Mouse (Mus musculus) hindbrain, postnatal 0 days (tissue): ENCODE measurements at regions not wholly inside any gene's neighbourhood (a gene's known extent, or its start where the extent isn't known, plus 50 kb on each side); places are given as distances from the start of the nearest gene placed in this dataset.

Source experiments
- ATAC-seq: fragments of 200-750 bp; cut with Nextera tagmentation; 2 replicates; pipeline ENCODE4 v1.8.0; 2017; ENCODE audit warnings: mild to moderate bottlenecking, moderate TSS enrichment, moderate library complexity
- DNase-seq: peaks from one replicate; pipeline ENCODE4 v3.0.0-alpha.2; 2015; ENCODE audit warnings: low spot score
- H3K27ac ChIP-seq: fragments of 300-500 bp; sonication (generic); 2 replicates; pipeline ENCODE4 v1.5.1; 2014; ENCODE audit warnings: mild to moderate bottlenecking
- H3K27me3 ChIP-seq: fragments of 300-500 bp; sonication (generic); 2 replicates; pipeline ENCODE4 v1.6.1; 2014; ENCODE audit warnings: low read length, mixed read lengths; ENCODE audit not compliant: insufficient read depth
- H3K36me3 ChIP-seq: fragments of 300-500 bp; sonication (generic); 2 replicates; pipeline ENCODE4 v1.6.1; 2014; ENCODE audit warnings: low read length, mixed read lengths; ENCODE audit not compliant: insufficient read depth
- H3K4me1 ChIP-seq: fragments of 300-500 bp; sonication (generic); 2 replicates; pipeline ENCODE4 v1.6.1; 2014; ENCODE audit warnings: antibody characterized with exemption, low read length, mixed read lengths; ENCODE audit not compliant: insufficient read depth
- H3K4me2 ChIP-seq: fragments of 300-500 bp; sonication (generic); 2 replicates; pipeline ENCODE4 v1.6.1; 2014; ENCODE audit warnings: low read depth, mild to moderate bottlenecking, low read length, moderate library complexity, mixed read lengths
- H3K4me3 ChIP-seq: fragments of 300-500 bp; sonication (generic); 2 replicates; pipeline ENCODE4 v1.5.1; 2014; ENCODE audit warnings: low read length
- H3K9ac ChIP-seq: fragments of 300-500 bp; sonication (generic); replicated peaks from 2 replicates; pipeline ENCODE4 v1.6.1; 2014; ENCODE audit warnings: mild to moderate bottlenecking, low read length, moderate library complexity, mixed read lengths
- H3K9me3 ChIP-seq: fragments of 300-500 bp; sonication (generic); 2 replicates; pipeline ENCODE4 v1.6.1; 2016; ENCODE audit warnings: low read length, mixed read lengths
- CTCF ChIP-seq: IDR thresholded peaks from 2 replicates; pipeline ENCODE4 v1.5.1; 2016; ENCODE audit warnings: antibody characterized with exemption, control low read depth, low read depth
- WGBS: fragments of 180-500 bp; shearing (Covaris S2); extraction: QIAGEN DNeasy Blood & Tissue Kit; methylation state at CpG from one replicate; pipeline ENCODE4 v1.1.7; 2014; 5-methylcytosine and 5-hydroxymethylcytosine counted together

DNA sequence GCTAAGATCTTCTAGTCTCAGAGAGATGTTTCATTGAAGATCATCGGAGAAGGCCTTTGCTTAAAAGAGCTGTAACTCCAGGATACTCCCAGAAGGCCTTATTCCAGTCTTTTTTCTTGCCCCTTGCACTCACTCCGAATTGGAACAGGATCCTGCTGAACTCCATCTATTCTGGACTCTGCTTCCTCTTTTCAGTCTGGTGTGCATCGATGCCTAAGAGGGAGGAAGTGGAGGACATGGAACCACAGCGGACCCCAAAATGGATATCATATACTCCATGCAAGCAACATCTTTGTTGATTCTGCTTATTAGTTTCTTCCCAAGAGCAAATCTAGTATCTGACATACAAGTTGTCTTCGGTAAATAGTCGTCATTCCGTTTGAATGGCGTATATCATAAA is 183.6 kb upstream of the Palmd start:
- 94% methylated on average over 8 of the region's 8 CpGs for WGBS

GRCm38 (mm10) chr3:117147414-117147813 is 178.6 kb upstream of the Palmd start:
- WGBS, result 85% methylated on average over 2 of the region's 2 CpGs
- no peak for ATAC-seq

More for the DNA sequence above, 183.6 kb upstream of the Palmd start:
- Histone ChIP-seq H3K9ac (no peak overlapping the region), H3K4me2 (no peak overlapping the region), H3K9me3 (no peaks in the 10 kb centered on the region), H3K27ac (no peak overlapping the region), H3K4me3 (no peak overlapping the region), H3K4me1 (no peaks in the 10 kb centered on the region), H3K36me3 (no peaks in the 10 kb centered on the region), H3K27me3 (no peaks in the 10 kb centered on the region)
- ATAC-seq (no peak), DNase-seq (no peak)
- TF ChIP-seq CTCF, result no peak

DNA sequence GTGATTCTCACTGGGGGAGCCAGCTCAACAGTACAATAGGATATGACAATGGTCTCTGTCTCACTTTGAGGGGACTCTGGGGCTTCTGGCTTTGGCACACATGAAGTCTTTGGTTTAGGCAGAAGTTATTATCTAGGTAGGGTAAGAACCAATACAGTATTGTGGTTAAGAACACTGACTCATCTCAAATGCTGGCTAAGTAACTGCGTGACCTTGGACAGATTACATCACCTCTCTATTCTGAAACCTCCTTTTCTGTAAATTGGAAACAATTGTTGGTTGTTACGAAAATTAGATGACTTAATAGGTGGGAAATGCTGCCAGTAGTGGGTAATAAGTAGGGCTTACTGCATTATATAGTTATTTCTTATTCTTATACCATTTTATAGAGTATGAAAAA is 171.0 kb upstream of the Palmd start:
- Histone ChIP-seq H3K4me3 (no peak overlapping the region), H3K27ac (no peak overlapping the region), H3K9me3 (no peaks in the 10 kb centered on the region), H3K9ac (no peak overlapping the region), H3K4me2 (no peak overlapping the region), H3K36me3 (no peaks in the 10 kb centered on the region), H3K4me1 (no peaks in the 10 kb centered on the region), H3K27me3 (no peaks in the 10 kb centered on the region)
- DNase-seq, result no peak
- WGBS, result 86% methylated on average over 2 of the region's 2 CpGs
- TF ChIP-seq CTCF, result no peak
- ATAC-seq, result no peak

More at GRCm38 (mm10) chr3:117147414-117147813, 178.6 kb upstream of the Palmd start:
- Histone ChIP-seq H3K27me3 (no peaks in the 10 kb centered on the region), H3K9me3 (no peaks in the 10 kb centered on the region), H3K27ac (no peak overlapping the region), H3K4me3 (no peak overlapping the region), H3K4me1 (no peaks in the 10 kb centered on the region), H3K4me2 (no peak overlapping the region), H3K36me3 (no peaks in the 10 kb centered on the region), H3K9ac (no peak overlapping the region)
- no peak for TF ChIP-seq CTCF
- DNase-seq, result no peak

- 64% methylated on average over 7 of the region's 7 CpGs for WGBS
- no peak overlapping the region for H3K4me2 ChIP-seq
- DNase-seq (peak; percentile 7), ATAC-seq (no peak)
- no peaks in the 10 kb centered on the region for H3K4me1 ChIP-seq
- no peak overlapping the region for H3K9ac ChIP-seq
- H3K27me3 ChIP-seq, result no peaks in the 10 kb centered on the region
- H3K9me3 ChIP-seq, result no peaks in the 10 kb centered on the region
- no peak for TF ChIP-seq CTCF
- H3K27ac ChIP-seq, result no peak overlapping the region
- H3K4me3 ChIP-seq, result no peak overlapping the region
- H3K36me3 ChIP-seq, result no peaks in the 10 kb centered on the region
Measured at GRCm38 (mm10) chr3:117138720-117139119, 169.9 kb upstream of the Palmd start.

DNA sequence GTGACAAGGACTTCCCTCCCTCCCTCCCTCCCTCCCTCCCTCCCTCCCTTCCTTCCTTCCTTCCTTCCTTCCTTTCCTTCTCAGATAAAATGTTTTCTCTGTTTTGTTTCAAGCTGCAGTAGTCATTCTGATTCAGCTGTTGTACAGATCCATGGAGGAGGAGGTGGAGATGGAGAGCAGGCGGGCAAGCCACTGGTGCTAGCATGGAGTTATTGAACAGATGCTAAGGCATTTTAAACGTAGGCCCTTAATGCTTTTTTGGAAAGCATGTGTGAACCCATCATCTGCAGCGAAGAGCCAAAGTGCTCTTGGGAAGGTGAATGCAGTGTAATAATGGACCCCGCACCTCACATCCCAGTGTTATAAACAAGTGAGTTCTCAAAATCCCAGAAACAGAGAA is 164.1 kb upstream of the Palmd start:
- Histone ChIP-seq H3K4me1 (no peaks in the 10 kb centered on the region), H3K36me3 (no peaks in the 10 kb centered on the region), H3K9ac (no peak overlapping the region), H3K4me2 (no peak overlapping the region), H3K4me3 (no peak overlapping the region), H3K9me3 (no peaks in the 10 kb centered on the region), H3K27me3 (no peaks in the 10 kb centered on the region), H3K27ac (no peak overlapping the region)
- no peak for TF ChIP-seq CTCF
- ATAC-seq (no peak), DNase-seq (no peak)
- WGBS, result 83% methylated on average over 4 of the region's 4 CpGs

DNA sequence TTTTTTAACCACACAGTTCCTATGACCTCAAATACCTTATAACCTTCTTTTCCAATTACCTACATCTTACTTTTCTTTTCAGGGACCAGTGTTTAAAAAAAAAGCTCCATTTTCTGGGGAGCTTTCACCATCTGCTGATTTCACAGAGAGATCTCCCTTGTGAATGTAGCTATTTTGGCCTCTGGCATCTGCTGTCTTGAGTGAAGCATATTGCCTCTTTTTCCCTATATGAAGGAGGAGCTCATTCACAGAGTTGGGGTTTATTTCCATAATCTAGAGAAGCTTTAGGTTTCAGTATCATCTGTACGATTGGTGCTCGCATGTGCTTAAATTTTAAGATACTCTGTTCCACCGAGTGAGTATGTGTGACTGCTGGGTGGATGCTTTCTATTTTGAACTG is 153.4 kb upstream of the Palmd start:
- Histone ChIP-seq H3K36me3 (no peaks in the 10 kb centered on the region), H3K4me1 (no peaks in the 10 kb centered on the region; the same call in 1 of the 2 replicates), H3K9me3 (no peaks in the 10 kb centered on the region), H3K27me3 (no peaks in the 10 kb centered on the region), H3K9ac (no peak overlapping the region), H3K4me3 (no peak overlapping the region), H3K27ac (no peak overlapping the region), H3K4me2 (no peak overlapping the region)
- no peak for TF ChIP-seq CTCF
- 85% methylated on average over 3 of the region's 3 CpGs for WGBS
- no peak for DNase-seq
- no peak for ATAC-seq

DNA sequence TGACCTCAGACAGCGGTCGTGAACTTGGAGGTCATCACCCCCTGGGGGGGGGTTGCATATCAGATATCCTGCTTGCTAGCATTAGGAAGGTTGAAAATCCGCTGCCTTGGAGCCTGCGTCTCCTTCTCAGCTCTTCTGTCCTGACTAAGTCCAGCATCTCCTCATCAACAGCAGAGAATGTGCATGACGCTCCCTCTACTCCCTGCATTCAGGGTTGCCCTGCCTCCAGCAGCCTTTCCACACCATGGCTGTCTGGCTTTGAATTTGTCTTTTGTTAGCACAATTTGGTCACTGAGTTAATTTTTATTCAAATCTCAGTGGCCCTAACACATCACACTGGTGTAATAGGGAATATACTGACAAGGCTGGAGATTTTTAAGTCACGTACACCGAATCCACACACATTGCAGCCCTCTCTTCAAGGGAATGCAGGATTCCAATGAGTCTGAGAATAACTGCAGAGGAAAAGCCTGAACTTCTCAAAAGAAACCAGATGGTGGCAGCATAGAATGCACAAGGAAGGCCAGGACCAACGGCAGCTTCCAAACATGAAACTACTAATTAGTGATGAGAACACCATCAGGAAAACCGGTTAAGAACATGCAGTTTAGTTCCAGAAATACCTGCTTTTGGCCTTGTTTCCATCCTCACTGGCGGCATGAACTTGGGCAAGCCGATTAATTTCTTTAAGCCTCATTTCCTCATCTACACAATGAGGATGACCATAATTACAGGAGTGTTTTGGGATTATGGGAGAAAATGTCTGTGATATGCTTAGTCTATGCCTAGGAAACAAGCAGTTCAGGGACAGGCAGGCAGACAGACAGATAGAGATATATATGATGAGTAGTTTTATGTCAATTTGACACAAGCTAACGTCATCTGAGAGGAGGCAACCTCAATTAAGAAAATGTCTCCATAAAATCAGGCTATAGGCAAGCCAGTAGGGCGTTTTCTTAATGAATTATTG is 151.6 kb upstream of the Palmd start:
- H3K27me3 ChIP-seq, result no peaks in the 10 kb centered on the region
- no peaks in the 10 kb centered on the region for H3K36me3 ChIP-seq
- ATAC-seq (peak; percentile 87), DNase-seq (peak; percentile 89)
- H3K4me1 ChIP-seq, result no peaks in the 10 kb centered on the region; the same call in 1 of the 2 replicates
- no peak overlapping the region for H3K4me3 ChIP-seq
- no peak overlapping the region for H3K4me2 ChIP-seq
- TF ChIP-seq CTCF, result peak; percentile 86
- no peaks in the 10 kb centered on the region for H3K9me3 ChIP-seq
- no peak overlapping the region for H3K9ac ChIP-seq
- 62% methylated on average over 13 of the region's 13 CpGs for WGBS
- no peak overlapping the region for H3K27ac ChIP-seq
